Mouse (Mus musculus) limb, embryonic 12.5 days (tissue): ENCODE measurements around the gene Cdon. TPM values are rescaled to one million over a fixed set of nuclear protein-coding genes. Genes with fewer than 3 reads are reported as not detected.

Experiments
- ATAC-seq: fragments of 200-750 bp; cut with Nextera tagmentation; 2 replicates; pipeline ENCODE4 v1.8.0; 2017; ENCODE audit warnings: low read depth, moderate TSS enrichment; ENCODE audit not compliant: insufficient number of reproducible peaks, insufficient read depth, low FRiP score, low TSS enrichment
- H3K27ac ChIP-seq: fragments of 300-500 bp; sonication (generic); 2 replicates; pipeline ENCODE4 v1.5.1; 2016; ENCODE audit warnings: mild to moderate bottlenecking, moderate library complexity
- H3K27me3 ChIP-seq: fragments of 300-500 bp; sonication (generic); 2 replicates; pipeline ENCODE4 v1.6.1; 2016; ENCODE audit warnings: mild to moderate bottlenecking, moderate library complexity
- H3K36me3 ChIP-seq: fragments of 300-500 bp; sonication (generic); 2 replicates; pipeline ENCODE4 v1.6.1; 2016; ENCODE audit warnings: mild to moderate bottlenecking, moderate library complexity
- H3K4me1 ChIP-seq: fragments of 300-500 bp; sonication (generic); replicated peaks from 2 replicates; pipeline ENCODE4 v1.6.1; 2016
- H3K4me2 ChIP-seq: fragments of 300-500 bp; sonication (generic); 2 replicates; pipeline ENCODE4 v1.6.1; 2016; ENCODE audit warnings: mild to moderate bottlenecking, moderate library complexity
- H3K4me3 ChIP-seq: fragments of 300-500 bp; sonication (generic); replicated peaks from 2 replicates; pipeline ENCODE4 v1.5.1; 2016; ENCODE audit warnings: mild to moderate bottlenecking
- H3K9ac ChIP-seq: fragments of 300-500 bp; sonication (generic); replicated peaks from 2 replicates; pipeline ENCODE4 v1.6.1; 2016; ENCODE audit warnings: mild to moderate bottlenecking, moderate library complexity
- H3K9me3 ChIP-seq: fragments of 300-500 bp; sonication (generic); 2 replicates; pipeline ENCODE4 v1.6.1; 2016; ENCODE audit warnings: mild to moderate bottlenecking, moderate library complexity
- WGBS: fragments of 180-500 bp; shearing (Covaris S2); methylation state at CpG from one replicate; pipeline ENCODE4 v1.1.7; 2016; 5-methylcytosine and 5-hydroxymethylcytosine counted together
- polyA plus RNA-seq: library from polyadenylated mRNA; unstranded; fragments of >200 nt; fragmentation: Nextera tagmentation; extraction: Ambion mirVana; gene quantifications from 2 replicates; pipeline ENCODE4 v1.2.1, GENCODE M21; 2016

Cdon gene
- polyA plus RNA-seq, 1 experiment from 2014 or later: 19.9 TPM

- H3K4me3 ChIP-seq: no peak overlapping the region
- no peak overlapping the region for H3K9ac ChIP-seq
- no peaks in the 10 kb centered on the region for H3K9me3 ChIP-seq
- no peaks in the 10 kb centered on the region for H3K36me3 ChIP-seq
- H3K4me1 ChIP-seq: peaks cover 18% of the 10 kb centered on the region
- no peak overlapping the region for H3K4me2 ChIP-seq
- 70% methylated on average over 6 of the region's 6 CpGs for WGBS
- no peak for ATAC-seq
- no peak overlapping the region for H3K27ac ChIP-seq
- H3K27me3 ChIP-seq: peaks cover 3% of the 10 kb centered on the region; the same call in 1 of the 2 replicates
These were observed 121.0 kb downstream of the Cdon start for GRCm38 (mm10) chr9:35541941-35542340.

- 82% methylated on average over 14 of the region's 14 CpGs for WGBS
- Histone ChIP-seq H3K9ac (no peak overlapping the region), H3K4me1 (peaks cover 9% of the 10 kb centered on the region; the same call in 1 of the 2 replicates), H3K4me3 (no peak overlapping the region), H3K4me2 (no peak overlapping the region), H3K36me3 (no peaks in the 10 kb centered on the region), H3K9me3 (no peaks in the 10 kb centered on the region), H3K27me3 (peaks cover 3% of the 10 kb centered on the region; the same call in 1 of the 2 replicates), H3K27ac (no peak overlapping the region)
- ATAC-seq: no peak
These were observed 122.4 kb downstream of the Cdon start for GRCm38 (mm10) chr9:35543099-35543860.

GRCm38 (mm10) chr9:35544666-35545065 lies 123.7 kb downstream of the Cdon start:
- Histone ChIP-seq H3K27me3 (peaks cover 3% of the 10 kb centered on the region; the same call in 1 of the 2 replicates), H3K27ac (no peak overlapping the region), H3K9ac (no peak overlapping the region), H3K4me2 (no peak overlapping the region), H3K4me3 (no peak overlapping the region), H3K4me1 (0 out of 2 replicates have a peak, but pooled peaks cover 5% of the 10 kb centered on the region), H3K9me3 (no peaks in the 10 kb centered on the region), H3K36me3 (no peaks in the 10 kb centered on the region)
- ATAC-seq: no peak
- 48% methylated on average over 2 of the region's 2 CpGs for WGBS

- no peak overlapping the region for H3K4me3 ChIP-seq
- no peaks in the 10 kb centered on the region for H3K9me3 ChIP-seq
- peaks cover 3% of the 10 kb centered on the region; the same call in 1 of the 2 replicates for H3K27me3 ChIP-seq
- H3K4me2 ChIP-seq: no peak overlapping the region
- no peak overlapping the region for H3K9ac ChIP-seq
- H3K4me1 ChIP-seq: 0 out of 2 replicates have a peak, but pooled peaks cover 5% of the 10 kb centered on the region
- 78% methylated on average over 12 of the region's 12 CpGs for WGBS
- H3K27ac ChIP-seq: no peak overlapping the region
- no peaks in the 10 kb centered on the region for H3K36me3 ChIP-seq
- ATAC-seq: no peak
These were observed 124.8 kb downstream of the Cdon start for GRCm38 (mm10) chr9:35545704-35546103.

GRCm38 (mm10) chr9:35546745-35547144 lies 125.8 kb downstream of the Cdon start:
- H3K4me2 ChIP-seq: no peak overlapping the region
- H3K36me3 ChIP-seq: no peaks in the 10 kb centered on the region
- 86% methylated on average over 9 of the region's 9 CpGs for WGBS
- H3K4me3 ChIP-seq: no peak overlapping the region
- no peak for ATAC-seq
- no peaks in the 10 kb centered on the region for H3K9me3 ChIP-seq
- peaks cover 3% of the 10 kb centered on the region; the same call in 1 of the 2 replicates for H3K27me3 ChIP-seq
- H3K27ac ChIP-seq: no peak overlapping the region
- H3K4me1 ChIP-seq: 0 out of 2 replicates have a peak, but pooled peaks cover 5% of the 10 kb centered on the region
- H3K9ac ChIP-seq: no peak overlapping the region

- Histone ChIP-seq H3K27me3 (no peaks in the 10 kb centered on the region), H3K36me3 (no peaks in the 10 kb centered on the region), H3K4me2 (no peak overlapping the region), H3K9ac (no peak overlapping the region), H3K4me3 (no peak overlapping the region), H3K4me1 (0 out of 2 replicates have a peak, but pooled peaks cover 5% of the 10 kb centered on the region), H3K27ac (no peak overlapping the region), H3K9me3 (no peaks in the 10 kb centered on the region)
- WGBS: 80% methylated on average over 9 of the region's 9 CpGs
- no peak for ATAC-seq
These were observed 127.5 kb downstream of the Cdon start for GRCm38 (mm10) chr9:35548455-35548854.

- Histone ChIP-seq H3K4me3 (no peak overlapping the region), H3K36me3 (peaks cover 8% of the 10 kb centered on the region), H3K4me1 (peaks cover 17% of the 10 kb centered on the region), H3K27ac (no peak overlapping the region), H3K27me3 (peaks cover 18% of the 10 kb centered on the region; the same call in 1 of the 2 replicates), H3K9ac (no peak overlapping the region), H3K9me3 (no peaks in the 10 kb centered on the region), H3K4me2 (no peak overlapping the region)
- ATAC-seq: no peak
- 60% methylated on average over 12 of the region's 12 CpGs for WGBS
These were observed 135.7 kb downstream of the Cdon start for GRCm38 (mm10) chr9:35556494-35557102.

Other genes starting within 250 kb of the Cdon start
- 78.5 and 85.6 TPM in 2 replicates for gene Dcps, start 245.1 kb upstream of the Cdon start, polyA plus RNA-seq
- 97.6 and 105 TPM in 2 replicates for gene Srpr, start 221.0 kb upstream of the Cdon start, polyA plus RNA-seq
- gene Tirap, start 220.8 kb upstream of the Cdon start, polyA plus RNA-seq: 14.9 and 15.7 TPM in 2 replicates
- 48.2 and 52.1 TPM in 2 replicates for gene Foxred1, start 210.1 kb upstream of the Cdon start, polyA plus RNA-seq
- 52.7 and 55.6 TPM in 2 replicates for gene Fam118b, start 153.3 kb upstream of the Cdon start, polyA plus RNA-seq
- 34.2 and 34.3 TPM in 2 replicates for gene Rpusd4, start 153.3 kb upstream of the Cdon start, polyA plus RNA-seq
- not detected in 2 replicates for gene Gm1113, start 97.1 kb downstream of the Cdon start, polyA plus RNA-seq
- gene Ddx25, start 137.4 kb downstream of the Cdon start, polyA plus RNA-seq: 4.4 and 5.1 TPM in 2 replicates
- 19.3 and 19.4 TPM in 2 replicates for gene Pus3, start 137.5 kb downstream of the Cdon start, polyA plus RNA-seq
- 1.3 and 1.5 TPM in 2 replicates for gene Pate2, start 149.2 kb downstream of the Cdon start, polyA plus RNA-seq
- gene Hyls1, start 149.3 kb downstream of the Cdon start, polyA plus RNA-seq: 23.2 TPM in 2 replicates
- gene Pate4, start 190.8 kb downstream of the Cdon start, polyA plus RNA-seq: not detected in 2 replicates
- not detected in 2 replicates for gene Pate3, start 227.1 kb downstream of the Cdon start, polyA plus RNA-seq